Comparison of ENCODE assay signal across 8 mouse cellular contexts in genomic region chr11:87629859-87630258, GRCm38 (mm10). TPM values are rescaled to one million over a fixed set of nuclear protein-coding genes. Genes with fewer than 3 reads are reported as not detected.
DNase-seq lines count a peak whose midpoint lies in the region; ATAC-seq and TF ChIP-seq lines count a peak whose summit lies in the region.
"Had no signal": no experiment of that assay in that cellular context is flagged by ENCODE, and none has a peak within 500 bp of the region (broad histone marks: within the 10 kb centered on the region; RNA-seq: fewer than 3 reads in every experiment).

No protein-coding gene starts in this region.

- ATAC-seq in megakaryocyte-erythroid progenitor cell, adult 5-6 weeks (replicated peaks; ENCODE audit: low FRiP score, low TSS enrichment, poor library complexity, severe bottlenecking), result peak; percentile 79

- H3K4me3 ChIP-seq in layer of hippocampus, adult 2 months, result no peak overlapping the region
- H3K4me3 ChIP-seq: heart, embryonic 15.5 days had no signal

- TF ChIP-seq CTCF in layer of hippocampus, adult 2 months (conservative IDR thresholded peaks at IDR 0.05), result peak; percentile 81

- DNase-seq in layer of hippocampus, adult 2 months (ENCODE audit: low spot score in 2 of 2), result no peak
- no peak for DNase-seq in layer of hippocampus, postnatal 10 days (ENCODE audit: low spot score in 2 of 2)
- DNase-seq in NIH3T3 (ENCODE audit: low read depth), result peak; percentile 37
- DNase-seq in embryo, embryonic 10.5 days (ENCODE audit: low spot score), result peak; percentile 78
- peak; percentile 53 for DNase-seq in kidney, adult 9 months
- DNase-seq in yolk sac, embryonic 10.5 days (ENCODE audit: low spot score), result peak; percentile 17

- H3K27ac ChIP-seq in layer of hippocampus, adult 2 months, result no peak overlapping the region
- H3K27ac ChIP-seq: heart, embryonic 15.5 days had no signal

RNA-seq across cellular contexts. Expression of gene Hsf5, which starts 12.9 kb away (rescaled TPM):
- under 1 TPM; 0.56 to 0.90 TPM for total RNA-seq in layer of hippocampus, adult 2 months (2021)
- total RNA-seq in layer of hippocampus, postnatal 10 days (2021), result under 1 TPM; 0.51 to 0.87 TPM
- not detected in 2 replicates for total RNA-seq in megakaryocyte-erythroid progenitor cell, adult 5-6 weeks (2014; fragmentation: Nextera tagmentation)
- 0.19 TPM in 1 of 2 replicates, not detected in the other for total RNA-seq in megakaryocyte-erythroid progenitor cell, adult 5-6 weeks (2017)

RNA-seq across cellular contexts. Expression of gene Rnf43, which starts 32.7 kb away (rescaled TPM):
- 1 to 10 TPM; 3.1 to 3.9 TPM for total RNA-seq in layer of hippocampus, adult 2 months (2021)
- 1 to 10 TPM; 3.8 to 4.0 TPM for total RNA-seq in layer of hippocampus, postnatal 10 days (2021)
- 4.2 and 7.0 TPM in 2 replicates for total RNA-seq in megakaryocyte-erythroid progenitor cell, adult 5-6 weeks (2014; fragmentation: Nextera tagmentation)
- total RNA-seq in megakaryocyte-erythroid progenitor cell, adult 5-6 weeks (2017), result 1.4 and 3.1 TPM in 2 replicates

RNA-seq across cellular contexts. Expression of gene Mtmr4, which starts 37.9 kb away (rescaled TPM):
- total RNA-seq in layer of hippocampus, adult 2 months (2021), result 10 to 100 TPM; 81.5 to 89.0 TPM
- 10 to 100 TPM; 82.7 to 84.6 TPM for total RNA-seq in layer of hippocampus, postnatal 10 days (2021)
- 18.7 and 31.1 TPM in 2 replicates for total RNA-seq in megakaryocyte-erythroid progenitor cell, adult 5-6 weeks (2014; fragmentation: Nextera tagmentation)
- 19.9 and 21.8 TPM in 2 replicates for total RNA-seq in megakaryocyte-erythroid progenitor cell, adult 5-6 weeks (2017)

Comparison
In these comparisons a context has a peak if more than half of its experiments do, and no peak if none do; other contexts are left out.
1. DNase-seq: peak in NIH3T3 (single experiment), embryo, embryonic 10.5 days (single experiment), kidney, adult 9 months (single experiment) and yolk sac, embryonic 10.5 days (single experiment); none in layer of hippocampus, adult 2 months (0 of 2) and layer of hippocampus, postnatal 10 days (0 of 2).